Mouse (Mus musculus): ENCODE data around the gene Smok3a. TPM values are rescaled to one million over a fixed set of nuclear protein-coding genes. Genes with fewer than 3 reads are reported as not detected.

The Smok3a gene
- total RNA-seq (2023) = not detected

DNA sequence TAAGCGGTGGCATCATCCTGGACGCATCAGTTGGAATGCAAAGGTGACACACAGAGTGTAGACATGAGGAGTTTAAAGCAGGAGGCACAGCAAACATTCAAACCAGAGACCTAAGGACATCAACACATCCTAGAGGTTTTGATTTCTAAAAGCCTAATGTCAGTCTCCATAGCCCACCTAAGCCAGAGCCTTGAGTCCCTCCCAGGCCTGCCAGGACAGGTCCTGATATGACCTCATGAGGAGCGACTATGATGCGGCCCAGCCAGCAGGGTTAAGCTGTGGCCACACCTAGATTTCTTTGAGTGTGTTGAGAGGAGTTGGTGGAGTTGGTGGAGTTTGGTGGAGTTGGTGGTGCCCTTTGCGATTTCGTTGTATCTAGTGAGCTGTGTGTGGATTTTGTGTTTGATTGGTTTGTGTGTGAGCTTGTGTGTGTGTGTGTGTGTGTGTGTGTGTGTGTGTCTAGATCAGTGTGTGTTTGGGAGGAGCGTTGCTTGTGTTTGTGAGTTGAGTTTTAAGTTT, at the start of gene Smok3a, which contains the start of gene Smok3b:
TSS of gene Smok3a (plus strand) at position 301 of the 519 bp plus-strand sequence.
TSS of gene Smok3b (plus strand) at position 469 of the 519 bp plus-strand sequence.

DNA sequence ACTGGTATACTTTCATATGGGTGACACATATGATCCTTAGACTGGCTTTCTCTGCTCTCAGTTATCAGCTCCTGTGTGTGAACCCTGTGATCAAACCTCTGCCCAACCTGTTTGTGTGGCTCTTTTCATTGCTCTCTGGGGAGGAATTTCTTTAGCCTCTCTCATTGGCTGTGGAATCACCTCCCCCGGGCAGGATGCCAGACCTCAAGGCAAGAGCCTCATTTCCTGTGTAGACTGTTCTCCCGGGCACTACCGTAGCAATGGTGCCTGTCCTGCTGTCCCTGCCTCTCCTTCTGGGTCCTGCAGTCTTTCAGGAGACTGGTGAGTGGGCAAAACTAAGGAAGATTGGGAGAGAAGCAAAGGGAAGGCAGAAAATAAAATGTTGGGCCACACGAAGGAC, 39.8 kb upstream of the Smok3a start, which contains the start of gene Azgp1:
TSS of gene Azgp1 (plus strand) at position 221 of the 400 bp plus-strand sequence.

DNA sequence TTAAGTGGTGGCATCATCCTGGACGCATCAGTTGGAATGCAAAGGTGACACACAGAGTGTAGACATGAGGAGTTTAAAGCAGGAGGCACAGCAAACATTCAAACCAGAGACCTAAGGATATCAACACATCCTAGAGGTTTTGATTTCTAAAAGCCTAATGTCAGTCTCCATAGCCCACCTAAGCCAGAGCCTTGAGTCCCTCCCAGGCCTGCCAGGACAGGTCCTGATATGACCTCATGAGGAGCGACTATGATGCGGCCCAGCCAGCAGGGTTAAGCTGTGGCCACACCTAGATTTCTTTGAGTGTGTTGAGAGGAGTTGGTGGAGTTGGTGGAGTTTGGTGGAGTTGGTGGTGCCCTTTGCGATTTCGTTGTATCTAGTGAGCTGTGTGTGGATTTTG, 31.8 kb downstream of the Smok3a start, which contains the start of gene Smok3c:
TSS of gene Smok3c (plus strand) at position 301 of the 400 bp plus-strand sequence.

Other genes starting within 250 kb of the Smok3a start
- gene Ppp1r35, start 242.4 kb upstream of the Smok3a start, total RNA-seq (2023) = 18.2 TPM
- 212 TPM for gene Mepce, start 233.6 kb upstream of the Smok3a start, total RNA-seq (2023)
- 14.8 TPM for gene Zcwpw1, start 233.5 kb upstream of the Smok3a start, total RNA-seq (2023)
- gene Pilra, start 185.0 kb upstream of the Smok3a start, total RNA-seq (2023) = 6.1 TPM
- 4.0 TPM for gene Pilrb1, start 163.2 kb upstream of the Smok3a start, total RNA-seq (2023)
- 3.1 TPM for gene Pilrb2, start 149.4 kb upstream of the Smok3a start, total RNA-seq (2023)
- not detected for gene Cyp3a13, start 99.6 kb upstream of the Smok3a start, total RNA-seq (2023)
- not detected for gene Gjc3, start 58.2 kb upstream of the Smok3a start, total RNA-seq (2023)
- gene Azgp1, start 39.7 kb upstream of the Smok3a start, total RNA-seq (2023) = not detected
- not detected for gene Smok3b, start 168 bp downstream of the Smok3a start, total RNA-seq (2023)
- not detected for gene Smok3c, start 31.9 kb downstream of the Smok3a start, total RNA-seq (2023)
- gene Zkscan1, start 63.8 kb downstream of the Smok3a start, total RNA-seq (2023) = 29.9 TPM
- 14.7 TPM for gene Zscan21, start 95.6 kb downstream of the Smok3a start, total RNA-seq (2023)
- gene Zfp113, start 134.5 kb downstream of the Smok3a start, total RNA-seq (2023) = 8.2 TPM
- gene Cops6, start 139.8 kb downstream of the Smok3a start, total RNA-seq (2023) = 54.9 TPM
- gene Ap4m1, start 150.7 kb downstream of the Smok3a start, total RNA-seq (2023) = 23.3 TPM
- gene Mcm7, start 151.2 kb downstream of the Smok3a start, total RNA-seq (2023) = 83.6 TPM
- 21.1 TPM for gene Taf6, start 166.2 kb downstream of the Smok3a start, total RNA-seq (2023)
- gene Cnpy4, start 166.2 kb downstream of the Smok3a start, total RNA-seq (2023) = 17.2 TPM
- 1.0 TPM for gene Mblac1, start 173.1 kb downstream of the Smok3a start, total RNA-seq (2023)
- 0.38 TPM for gene Nxpe5, start 204.6 kb downstream of the Smok3a start, total RNA-seq (2023)
- gene Lamtor4, start 234.2 kb downstream of the Smok3a start, total RNA-seq (2023) = 20.9 TPM
- 38.4 TPM for gene BC037034, start 242.8 kb downstream of the Smok3a start, total RNA-seq (2023)

Measured in CD4-positive naive resting alpha-beta T cell, adult 76 days (primary cell).